Mouse (Mus musculus): Measurements from ENCODE around the gene Thoc3. TPM values are rescaled to one million over a fixed set of nuclear protein-coding genes. Genes with fewer than 3 reads are reported as not detected.
A peak's percentile ranks its signal among the peaks of the same experiment; 100 is the strongest.
"Not testable (repeated sequence)": the region's sequence is repeated elsewhere in the genome, so short reads cannot be mapped to it uniquely, and the experiment has no call there.

Thoc3 gene
- polyA plus RNA-seq, 1 experiment from 2014 or later = 140 TPM

- DNase-seq (ENCODE audit: low spot score); H3K36me3 ChIP-seq (ENCODE audit: control insufficient read depth, insufficient read depth, low read length); ATAC-seq (replicated peaks; ENCODE audit: low FRiP score, low TSS enrichment, low read depth); H3K4me3 ChIP-seq (ENCODE audit: low read depth, low read length); H3K9ac ChIP-seq (ENCODE audit: low read length); H3K4me2 ChIP-seq (ENCODE audit: low read length); H3K9me3 ChIP-seq (ENCODE audit: control insufficient read depth, low read length); H3K27me3 ChIP-seq (replicated peaks; ENCODE audit: control insufficient read depth, insufficient read depth, low read length); H3K4me1 ChIP-seq (replicated peaks; ENCODE audit: control insufficient read depth, insufficient read depth, low read length); H3K27ac ChIP-seq (ENCODE audit: low read depth): not testable (repeated sequence)
- 92% methylated on average over 7 of the region's 7 CpGs for WGBS
Measured at GRCm38 (mm10) chr13:54499551-54499950, 30.9 kb upstream of the Thoc3 start.

- DNase-seq (ENCODE audit: low spot score) = no peak
- Histone ChIP-seq H3K36me3 (ENCODE audit: control insufficient read depth, insufficient read depth, low read length) (no peaks in the 10 kb centered on the region), H3K27ac (ENCODE audit: low read depth) (no peak overlapping the region), H3K27me3 (replicated peaks; ENCODE audit: control insufficient read depth, insufficient read depth, low read length) (no peaks in the 10 kb centered on the region), H3K4me1 (replicated peaks; ENCODE audit: control insufficient read depth, insufficient read depth, low read length) (no peaks in the 10 kb centered on the region), H3K4me2 (ENCODE audit: low read length) (no peak overlapping the region), H3K9me3 (ENCODE audit: control insufficient read depth, low read length) (no peaks in the 10 kb centered on the region), H3K9ac (ENCODE audit: low read length) (no peak overlapping the region), H3K4me3 (ENCODE audit: low read depth, low read length) (no peak overlapping the region)
- WGBS = 78% methylated on average over 6 of the region's 6 CpGs
- ATAC-seq (replicated peaks; ENCODE audit: low FRiP score, low TSS enrichment, low read depth) = no peak
Measured at GRCm38 (mm10) chr13:54491381-54491780, 22.7 kb upstream of the Thoc3 start.

GRCm38 (mm10) chr13:54490411-54490810 lies 21.8 kb upstream of the Thoc3 start:
- H3K27me3 ChIP-seq (replicated peaks; ENCODE audit: control insufficient read depth, insufficient read depth, low read length) = no peaks in the 10 kb centered on the region
- H3K27ac ChIP-seq (ENCODE audit: low read depth) = no peak overlapping the region
- no peak for DNase-seq (ENCODE audit: low spot score)
- H3K9me3 ChIP-seq (ENCODE audit: control insufficient read depth, low read length) = no peaks in the 10 kb centered on the region
- no peak for ATAC-seq (replicated peaks; ENCODE audit: low FRiP score, low TSS enrichment, low read depth)
- WGBS = 79% methylated on average over 5 of the region's 5 CpGs
- no peaks in the 10 kb centered on the region for H3K36me3 ChIP-seq (ENCODE audit: control insufficient read depth, insufficient read depth, low read length)
- H3K4me2 ChIP-seq (ENCODE audit: low read length) = no peak overlapping the region
- no peak overlapping the region for H3K9ac ChIP-seq (ENCODE audit: low read length)
- H3K4me1 ChIP-seq (replicated peaks; ENCODE audit: control insufficient read depth, insufficient read depth, low read length) = no peaks in the 10 kb centered on the region
- H3K4me3 ChIP-seq (ENCODE audit: low read depth, low read length) = no peak overlapping the region

GRCm38 (mm10) chr13:54481498-54481897 lies 12.8 kb upstream of the Thoc3 start:
- 79% methylated on average over 14 of the region's 14 CpGs for WGBS
- H3K4me2 ChIP-seq (ENCODE audit: low read length) = no peak overlapping the region
- no peaks in the 10 kb centered on the region for H3K4me1 ChIP-seq (replicated peaks; ENCODE audit: control insufficient read depth, insufficient read depth, low read length)
- no peak overlapping the region for H3K4me3 ChIP-seq (ENCODE audit: low read depth, low read length)
- H3K9me3 ChIP-seq (ENCODE audit: control insufficient read depth, low read length) = no peaks in the 10 kb centered on the region
- ATAC-seq (replicated peaks; ENCODE audit: low FRiP score, low TSS enrichment, low read depth) = no peak
- DNase-seq (ENCODE audit: low spot score) = no peak
- H3K27me3 ChIP-seq (replicated peaks; ENCODE audit: control insufficient read depth, insufficient read depth, low read length) = no peaks in the 10 kb centered on the region
- H3K9ac ChIP-seq (ENCODE audit: low read length) = no peak overlapping the region
- no peak overlapping the region for H3K27ac ChIP-seq (ENCODE audit: low read depth)
- no peaks in the 10 kb centered on the region for H3K36me3 ChIP-seq (ENCODE audit: control insufficient read depth, insufficient read depth, low read length)

- Histone ChIP-seq H3K4me1 (replicated peaks; ENCODE audit: control insufficient read depth, insufficient read depth, low read length) (no peaks in the 10 kb centered on the region), H3K36me3 (ENCODE audit: control insufficient read depth, insufficient read depth, low read length) (no peaks in the 10 kb centered on the region), H3K9me3 (ENCODE audit: control insufficient read depth, low read length) (no peaks in the 10 kb centered on the region), H3K4me2 (ENCODE audit: low read length) (no peak overlapping the region), H3K27ac (ENCODE audit: low read depth) (no peak overlapping the region), H3K27me3 (replicated peaks; ENCODE audit: control insufficient read depth, insufficient read depth, low read length) (no peaks in the 10 kb centered on the region), H3K9ac (ENCODE audit: low read length) (no peak overlapping the region), H3K4me3 (ENCODE audit: low read depth, low read length) (no peak overlapping the region)
- DNase-seq (ENCODE audit: low spot score) = no peak
- 58% methylated on average over 3 of the region's 3 CpGs for WGBS
- no peak for ATAC-seq (replicated peaks; ENCODE audit: low FRiP score, low TSS enrichment, low read depth)
Measured at GRCm38 (mm10) chr13:54479286-54479685, 10.6 kb upstream of the Thoc3 start.

GRCm38 (mm10) chr13:54475702-54476101 lies 7.1 kb upstream of the Thoc3 start:
- H3K27ac ChIP-seq (ENCODE audit: low read depth) = no peak overlapping the region
- no peak overlapping the region for H3K4me3 ChIP-seq (ENCODE audit: low read depth, low read length)
- H3K4me2 ChIP-seq (ENCODE audit: low read length) = no peak overlapping the region
- H3K4me1 ChIP-seq (replicated peaks; ENCODE audit: control insufficient read depth, insufficient read depth, low read length) = no peaks in the 10 kb centered on the region
- DNase-seq (ENCODE audit: low spot score) (no peak), ATAC-seq (replicated peaks; ENCODE audit: low FRiP score, low TSS enrichment, low read depth) (no peak)
- H3K27me3 ChIP-seq (replicated peaks; ENCODE audit: control insufficient read depth, insufficient read depth, low read length) = no peaks in the 10 kb centered on the region
- WGBS = 79% methylated on average over 5 of the region's 5 CpGs
- H3K36me3 ChIP-seq (ENCODE audit: control insufficient read depth, insufficient read depth, low read length) = no peaks in the 10 kb centered on the region
- H3K9ac ChIP-seq (ENCODE audit: low read length) = no peak overlapping the region
- no peaks in the 10 kb centered on the region for H3K9me3 ChIP-seq (ENCODE audit: control insufficient read depth, low read length)

- WGBS = 64% methylated on average over 2 of the region's 2 CpGs
- DNase-seq (ENCODE audit: low spot score) (no peak), ATAC-seq (replicated peaks; ENCODE audit: low FRiP score, low TSS enrichment, low read depth) (no peak)
Measured at GRCm38 (mm10) chr13:54474996-54475395, 6.3 kb upstream of the Thoc3 start.

GRCm38 (mm10) chr13:54471967-54472366 lies 3.3 kb upstream of the Thoc3 start:
- DNase-seq (ENCODE audit: low spot score) (no peak), ATAC-seq (replicated peaks; ENCODE audit: low FRiP score, low TSS enrichment, low read depth) (no peak)
- H3K27me3 ChIP-seq (replicated peaks; ENCODE audit: control insufficient read depth, insufficient read depth, low read length) = no peaks in the 10 kb centered on the region
- WGBS = 83% methylated on average over 4 of the region's 4 CpGs
- no peak overlapping the region for H3K4me2 ChIP-seq (ENCODE audit: low read length)
- H3K27ac ChIP-seq (ENCODE audit: low read depth) = no peak overlapping the region
- no peaks in the 10 kb centered on the region for H3K9me3 ChIP-seq (ENCODE audit: control insufficient read depth, low read length)
- no peak overlapping the region for H3K9ac ChIP-seq (ENCODE audit: low read length)
- peaks cover 2% of the 10 kb centered on the region for H3K36me3 ChIP-seq (ENCODE audit: control insufficient read depth, insufficient read depth, low read length)
- H3K4me3 ChIP-seq (ENCODE audit: low read depth, low read length) = no peak overlapping the region
- H3K4me1 ChIP-seq (replicated peaks; ENCODE audit: control insufficient read depth, insufficient read depth, low read length) = peaks cover 8% of the 10 kb centered on the region; the same call in 1 of the 2 replicates

More at GRCm38 (mm10) chr13:54474996-54475395, 6.3 kb upstream of the Thoc3 start:
- Histone ChIP-seq H3K9me3 (ENCODE audit: control insufficient read depth, low read length) (no peaks in the 10 kb centered on the region), H3K4me1 (replicated peaks; ENCODE audit: control insufficient read depth, insufficient read depth, low read length) (no peaks in the 10 kb centered on the region), H3K27ac (ENCODE audit: low read depth) (no peak overlapping the region), H3K4me3 (ENCODE audit: low read depth, low read length) (no peak overlapping the region), H3K27me3 (replicated peaks; ENCODE audit: control insufficient read depth, insufficient read depth, low read length) (no peaks in the 10 kb centered on the region), H3K4me2 (ENCODE audit: low read length) (no peak overlapping the region), H3K9ac (ENCODE audit: low read length) (no peak overlapping the region), H3K36me3 (ENCODE audit: control insufficient read depth, insufficient read depth, low read length) (no peaks in the 10 kb centered on the region)

GRCm38 (mm10) chr13:54469012-54469354 lies 334 bp upstream of the Thoc3 start:
- no peak for DNase-seq (ENCODE audit: low spot score)
- H3K4me3 ChIP-seq (ENCODE audit: low read depth, low read length) = peak overlapping the region; percentile 100
- peaks cover 7% of the 10 kb centered on the region; the same call in 1 of the 2 replicates for H3K9me3 ChIP-seq (ENCODE audit: control insufficient read depth, low read length)
- ATAC-seq (replicated peaks; ENCODE audit: low FRiP score, low TSS enrichment, low read depth) = peak; percentile 50
- H3K27ac ChIP-seq (ENCODE audit: low read depth) = no peak overlapping the region
- peaks cover 32% of the 10 kb centered on the region for H3K36me3 ChIP-seq (ENCODE audit: control insufficient read depth, insufficient read depth, low read length)
- H3K27me3 ChIP-seq (replicated peaks; ENCODE audit: control insufficient read depth, insufficient read depth, low read length) = no peaks in the 10 kb centered on the region
- peak overlapping the region; percentile 45 for H3K4me2 ChIP-seq (ENCODE audit: low read length)
- no peak overlapping the region for H3K9ac ChIP-seq (ENCODE audit: low read length)
- H3K4me1 ChIP-seq (replicated peaks; ENCODE audit: control insufficient read depth, insufficient read depth, low read length) = peaks cover 8% of the 10 kb centered on the region; the same call in 1 of the 2 replicates
- WGBS = 13% methylated on average over 4 of the region's 4 CpGs
